Mouse (Mus musculus) myocyte (in vitro differentiated cells): ENCODE data around the gene Csnk1d.
A peak's percentile ranks its signal among the peaks of the same experiment; 100 is the strongest.

Experiments
- CEBPB ChIP-seq: IDR thresholded peaks from 2 replicates; pipeline ENCODE4 v1.6.1; 2011; ENCODE audit warnings: mild to moderate bottlenecking, moderate library complexity; ENCODE audit not compliant: poor library complexity, insufficient read depth, severe bottlenecking
- MYOG ChIP-seq, 3 experiments: IDR thresholded peaks; one replicate each; pipeline ENCODE4 v1.6.1; 2011; ENCODE audit warnings: control low read depth in 2 of 3, low read depth in 2 of 3, mild to moderate bottlenecking in 2 of 3; ENCODE audit not compliant: insufficient read length in 2 of 3, control insufficient read depth in 1 of 3, insufficient read depth in 1 of 3
- POLR2A ChIP-seq: IDR thresholded peaks from one replicate; pipeline ENCODE4 v1.6.1; 2011; ENCODE audit warnings: low read depth, mild to moderate bottlenecking, control low read depth, moderate library complexity; ENCODE audit not compliant: insufficient read length

DNA sequence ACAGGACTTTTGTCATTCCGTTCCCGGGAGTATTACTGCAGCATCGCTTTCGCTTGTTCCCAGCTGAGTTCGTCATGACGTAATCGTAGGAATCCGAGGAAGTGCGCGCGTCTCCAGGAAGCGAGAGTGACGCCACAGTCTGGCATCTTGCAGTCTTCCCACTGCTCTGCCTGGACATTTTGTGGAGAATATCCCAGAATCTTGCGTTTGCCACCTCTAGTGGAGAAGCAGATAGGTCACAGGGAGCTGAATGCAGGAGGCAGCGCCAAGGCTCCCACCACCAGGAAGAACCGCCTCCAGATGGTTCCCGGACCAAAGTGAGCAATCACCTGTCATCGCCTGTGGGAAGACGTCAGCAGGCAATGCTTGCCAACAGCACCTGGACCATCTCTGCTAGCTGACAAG, 23.8 kb upstream of the Csnk1d start:
- TF ChIP-seq CEBPB (0 out of 2 replicates have a peak, but pooled peaks have one; percentile 8), POLR2A (peak; percentile 21), MYOG (IDR thresholded peaks at IDR 0.05; ENCODE audit: control insufficient read depth in 1 of 3, insufficient read depth in 1 of 3, insufficient read length in 2 of 3, low read depth in 2 of 3) (no peak)
